Mouse (Mus musculus): Measurements from ENCODE around the gene Tcf20.
A peak's percentile ranks its signal among the peaks of the same experiment; 100 is the strongest.
"Not testable (repeated sequence)": the region's sequence is repeated elsewhere in the genome, so short reads cannot be mapped to it uniquely, and the experiment has no call there.

The Tcf20 gene

DNA sequence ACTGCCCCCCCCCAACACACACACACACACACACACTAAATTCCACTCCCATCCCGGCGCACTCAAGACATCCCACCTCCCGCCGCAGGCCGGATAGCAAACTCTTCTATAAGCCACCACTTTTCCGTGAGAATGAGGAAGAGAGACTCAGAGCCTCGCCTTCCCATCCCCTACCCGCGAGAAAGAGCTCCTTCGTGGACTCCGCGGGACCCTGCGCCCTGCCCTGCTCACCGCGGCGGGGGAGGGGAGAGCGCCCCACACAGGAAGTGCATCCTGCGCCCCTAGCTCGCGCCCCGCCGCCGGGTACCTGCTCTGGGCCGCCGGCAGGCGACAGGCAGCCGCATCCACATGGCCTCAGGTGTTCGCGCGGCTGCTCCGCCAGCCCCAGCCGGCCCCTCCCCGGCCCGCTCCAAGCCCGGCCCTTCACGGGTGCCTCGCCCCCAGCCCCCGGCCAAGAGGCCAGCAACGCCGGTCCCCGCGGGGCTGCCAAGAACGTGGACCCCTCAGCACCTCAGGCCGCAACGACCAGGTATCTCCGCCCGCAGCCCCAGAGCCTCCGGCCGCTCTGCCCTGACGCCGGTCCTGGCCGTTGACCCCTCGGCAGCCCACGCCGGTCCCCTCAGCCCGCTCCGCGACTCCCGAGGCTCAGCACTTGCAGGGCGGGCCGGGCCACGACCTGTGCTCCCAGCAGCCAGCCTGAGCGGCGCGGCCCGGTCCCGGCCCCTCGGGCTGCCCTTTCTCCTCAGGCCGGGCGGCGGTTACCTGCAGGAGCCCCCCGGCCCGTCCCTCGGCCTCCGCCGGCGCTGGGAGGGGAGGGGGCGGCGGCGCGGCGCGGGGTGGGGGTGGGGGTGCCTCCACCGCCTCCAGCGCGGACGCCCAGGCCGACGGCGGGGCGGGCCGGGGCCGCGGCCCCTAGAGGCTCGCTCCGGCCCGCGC is 88.7 kb downstream of the Tcf20 start:
- DNase-seq (ENCODE audit: low spot score), result peak; percentile 41

DNA sequence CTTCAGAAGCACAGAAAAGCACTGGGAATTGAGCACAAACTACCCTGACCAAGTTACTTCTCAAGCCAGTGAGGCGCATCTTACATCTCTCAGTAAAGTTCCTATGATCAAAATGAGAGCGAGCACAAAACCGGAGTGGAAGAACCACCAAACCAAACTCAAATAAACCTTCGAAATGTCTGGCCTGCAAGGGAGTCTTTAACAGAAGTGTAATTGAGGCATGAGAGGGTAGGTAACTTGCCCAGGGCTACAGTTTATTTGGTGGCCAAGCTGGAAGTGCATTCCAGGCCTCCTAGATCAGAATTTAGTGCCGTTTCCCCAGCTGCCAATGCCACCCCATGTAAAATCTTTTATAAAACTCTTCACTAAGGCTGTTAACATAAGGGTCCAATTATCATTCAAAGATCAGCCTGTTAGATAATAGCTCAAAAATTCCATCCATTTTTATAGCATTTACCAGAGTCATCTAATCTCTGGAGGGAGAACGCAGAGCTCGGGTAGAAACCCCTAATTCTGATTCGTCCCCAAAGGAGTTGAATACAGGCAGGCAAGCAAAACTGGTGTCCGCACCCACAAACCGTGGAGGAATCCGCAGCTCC is 89.4 kb downstream of the Tcf20 start:
- DNase-seq (ENCODE audit: low spot score), result no peak

- DNase-seq (ENCODE audit: low spot score), result no peak
These were observed 91.3 kb downstream of the Tcf20 start for GRCm38 (mm10) chr15:82896336-82896735.

DNA sequence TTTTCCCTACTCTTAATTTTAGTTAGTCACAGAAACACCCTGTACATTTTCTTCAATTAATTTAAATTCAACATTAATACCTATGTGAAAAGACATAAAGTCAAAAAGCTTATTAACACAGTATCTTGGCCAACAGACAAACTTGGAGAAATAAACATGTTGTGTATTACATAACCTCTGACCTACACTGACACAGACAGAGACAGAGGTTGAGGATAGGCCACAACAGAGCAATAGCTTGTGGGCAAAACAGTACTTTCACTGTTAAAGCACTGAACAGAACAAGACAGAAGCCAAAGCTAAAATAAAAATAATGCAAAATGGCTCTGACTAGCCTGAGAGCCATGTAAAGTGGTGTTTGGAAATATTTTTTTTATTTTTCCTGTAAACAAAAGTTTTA is 97.2 kb downstream of the Tcf20 start:
- no peak for DNase-seq (ENCODE audit: low spot score)

DNA sequence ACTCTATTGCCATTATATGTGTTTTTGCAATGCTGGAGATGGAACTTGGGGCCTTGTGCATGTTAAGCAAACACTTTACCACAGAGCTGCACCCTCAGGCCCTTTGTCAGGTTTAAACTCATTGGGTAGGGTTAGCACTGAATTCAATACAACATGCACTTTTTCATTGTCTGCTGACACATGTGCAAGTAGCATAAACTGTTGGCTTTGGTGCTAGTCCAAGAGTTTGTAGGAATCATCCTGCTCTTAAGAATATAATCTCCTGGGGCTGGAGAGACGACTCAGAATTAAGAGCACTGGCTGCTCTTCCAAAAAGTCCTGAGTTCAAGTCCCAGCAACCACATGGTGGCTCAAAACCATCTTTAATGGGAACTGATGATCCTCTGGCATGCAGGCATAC is 98.2 kb downstream of the Tcf20 start:
- no peak for DNase-seq (ENCODE audit: low spot score)

- peak; percentile 29 for DNase-seq (ENCODE audit: low spot score)
These were observed 99.2 kb downstream of the Tcf20 start for GRCm38 (mm10) chr15:82888466-82888865.

DNA sequence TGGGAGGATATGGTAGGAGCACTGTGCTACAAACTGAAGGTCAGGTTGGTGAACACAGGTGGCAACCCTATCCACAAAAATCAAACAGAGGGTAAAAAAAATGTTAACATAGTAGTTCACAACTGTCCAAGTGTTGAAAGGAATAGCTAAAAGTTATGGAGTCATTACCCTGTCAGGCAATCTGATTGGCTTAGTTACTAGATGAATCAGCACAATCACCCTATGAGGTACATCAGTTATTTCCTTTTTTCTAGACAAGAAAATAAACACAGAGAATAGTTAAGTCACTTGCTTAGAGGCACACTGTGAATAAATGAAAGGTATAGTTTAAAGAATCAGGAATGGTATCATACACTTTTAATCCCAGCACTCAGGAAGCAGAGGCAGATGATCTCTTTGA is 110.4 kb downstream of the Tcf20 start:
- DNase-seq (ENCODE audit: low spot score), result no peak

DNA sequence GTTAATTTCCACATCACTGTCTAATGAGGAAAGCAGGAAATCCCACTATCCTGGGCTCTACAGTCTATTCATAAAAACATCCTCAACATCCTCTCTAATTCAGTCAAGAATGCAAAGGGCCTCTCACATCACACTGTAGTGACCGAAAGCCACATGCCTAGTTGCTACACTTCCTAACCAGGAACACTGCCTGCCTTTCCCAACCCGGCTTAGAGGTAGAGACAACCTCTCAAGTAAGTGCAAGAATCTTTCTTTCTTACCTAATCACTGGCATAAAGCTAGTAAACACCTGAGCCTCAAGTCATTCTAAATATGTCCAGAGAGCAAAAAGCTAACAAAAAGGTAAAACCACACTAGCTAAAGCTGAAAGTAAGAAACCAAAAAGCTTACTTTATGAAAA is 110.8 kb downstream of the Tcf20 start:
- DNase-seq (ENCODE audit: low spot score), result peak; percentile 46

DNA sequence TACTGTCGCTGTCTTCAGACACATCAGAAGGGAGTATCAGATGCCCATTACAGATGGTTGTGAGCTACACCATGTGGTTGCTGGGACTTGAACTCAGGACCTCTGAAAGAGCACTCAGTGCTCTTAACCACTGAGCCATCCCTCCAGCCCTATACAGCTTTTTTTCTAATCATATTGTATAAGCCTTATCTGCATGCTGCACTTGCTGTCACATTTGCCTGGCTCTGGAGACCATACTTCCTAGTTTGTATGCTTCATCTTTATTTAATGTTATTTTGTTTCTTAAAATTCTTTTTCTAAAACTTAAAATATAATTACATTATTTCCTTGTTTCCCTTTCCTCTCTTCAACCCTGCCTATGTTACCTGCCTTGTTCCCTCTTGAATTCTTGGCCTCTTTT is 115.6 kb downstream of the Tcf20 start:
- no peak for DNase-seq (ENCODE audit: low spot score)

DNA sequence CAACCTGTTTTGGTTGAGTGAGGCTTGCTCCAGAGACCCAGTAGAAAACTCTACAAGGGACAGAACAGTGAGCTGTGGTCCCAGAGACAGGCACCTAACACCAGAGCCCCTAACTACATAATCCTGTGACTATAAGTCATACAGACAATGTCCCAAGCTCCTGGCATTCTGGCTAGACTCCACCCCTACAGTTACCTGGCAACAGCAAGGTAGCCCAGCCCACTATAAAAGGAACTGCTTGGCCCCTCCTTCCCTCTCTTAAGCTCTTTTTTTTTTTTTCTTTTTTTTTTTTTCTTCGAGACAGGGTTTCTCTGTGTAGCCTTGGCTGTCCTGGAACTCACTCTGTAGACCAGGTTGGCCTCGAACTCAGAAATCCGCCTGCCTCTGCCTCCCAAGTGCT is 121.4 kb downstream of the Tcf20 start:
- DNase-seq (ENCODE audit: low spot score), result not testable (repeated sequence)

GRCm38 (mm10) chr15:82863674-82864073 is 124.0 kb downstream of the Tcf20 start:
- DNase-seq (ENCODE audit: low spot score), result no peak

GRCm38 (mm10) chr15:82856652-82857378 is 130.9 kb downstream of the Tcf20 start:
- DNase-seq (ENCODE audit: low spot score), result no peak

GRCm38 (mm10) chr15:82856065-82856464 is 131.6 kb downstream of the Tcf20 start:
- no peak for DNase-seq (ENCODE audit: low spot score)

DNA sequence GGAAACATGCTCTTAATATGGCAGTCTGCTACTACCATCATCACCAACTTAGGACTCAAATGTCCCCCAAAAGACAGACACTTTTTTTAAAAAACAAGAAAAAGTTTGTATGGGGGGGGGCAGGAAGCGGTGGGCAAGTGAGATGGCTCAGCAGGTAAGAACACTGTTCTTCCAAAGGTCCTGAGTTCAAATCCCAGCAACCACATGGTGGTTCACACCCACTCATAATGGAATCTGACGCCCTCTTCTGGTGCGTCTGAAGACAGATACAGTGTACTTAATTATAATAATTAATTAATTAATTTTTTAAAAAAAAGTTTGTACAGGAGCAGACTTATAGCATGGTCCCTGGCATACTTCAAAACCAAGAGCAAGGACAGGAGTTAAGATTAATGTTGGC is 148.5 kb downstream of the Tcf20 start:
- DNase-seq (ENCODE audit: low spot score), result no peak

DNA sequence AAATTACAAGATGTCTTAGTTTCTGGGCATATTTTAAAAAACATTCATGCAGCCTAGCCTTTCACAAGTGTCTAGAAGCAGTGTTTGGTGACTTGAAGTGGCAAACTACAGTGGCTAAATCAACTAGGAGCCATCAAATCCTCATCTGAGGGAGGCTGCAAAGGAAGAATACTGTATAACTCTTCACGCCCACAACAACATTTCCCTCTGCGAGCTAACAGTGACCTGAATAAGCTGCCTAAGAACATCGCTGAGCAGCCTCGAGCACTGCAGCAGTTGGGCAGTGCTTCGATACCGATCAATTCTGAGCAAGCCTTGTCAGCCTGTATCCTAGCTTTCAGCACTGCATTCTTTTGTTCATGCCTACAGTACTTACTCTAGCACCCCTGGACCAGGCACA is 157.8 kb downstream of the Tcf20 start:
- no peak for DNase-seq (ENCODE audit: low spot score)

DNA sequence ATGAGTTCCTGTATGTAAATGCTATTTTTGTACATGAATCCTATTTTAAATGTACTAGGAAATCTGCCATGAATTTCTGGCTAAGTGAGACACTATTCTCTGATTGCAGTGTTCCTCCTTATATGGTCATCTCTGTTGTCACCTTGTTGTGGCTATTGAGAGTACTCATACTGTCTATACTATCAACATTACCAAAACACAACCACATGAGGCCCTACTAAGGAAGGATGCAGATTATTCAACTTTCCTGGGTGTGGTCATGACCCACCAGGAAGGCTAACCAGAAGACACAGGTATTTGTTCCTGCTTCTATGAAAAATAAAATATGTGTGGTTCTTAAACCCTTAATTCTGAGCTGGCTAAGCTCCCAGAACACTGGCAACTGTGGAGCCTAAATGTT is 161.8 kb downstream of the Tcf20 start:
- no peak for DNase-seq (ENCODE audit: low spot score)

DNA sequence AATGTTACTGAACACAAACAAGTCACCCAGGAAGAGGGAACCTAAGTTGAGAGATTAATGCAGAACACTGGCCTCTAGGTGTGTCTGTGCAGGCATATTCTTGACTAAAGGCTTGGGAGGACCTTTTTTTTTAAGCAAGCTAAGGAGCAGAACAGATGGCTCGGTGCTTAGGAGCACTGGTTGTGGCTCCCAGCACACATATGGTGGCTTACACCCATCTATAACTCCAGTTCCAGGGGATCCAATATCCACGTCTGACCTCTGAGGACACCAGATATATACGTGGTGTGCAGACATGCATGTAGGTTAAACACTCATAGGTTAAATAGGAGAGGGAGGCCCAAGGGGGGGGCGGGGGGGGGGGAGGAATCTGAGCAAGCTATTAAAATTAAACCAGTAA is 165.3 kb downstream of the Tcf20 start:
- DNase-seq (ENCODE audit: low spot score), result no peak

- DNase-seq (ENCODE audit: low spot score), result peak; percentile 29
These were observed 166.0 kb downstream of the Tcf20 start for GRCm38 (mm10) chr15:82821657-82822056.

DNA sequence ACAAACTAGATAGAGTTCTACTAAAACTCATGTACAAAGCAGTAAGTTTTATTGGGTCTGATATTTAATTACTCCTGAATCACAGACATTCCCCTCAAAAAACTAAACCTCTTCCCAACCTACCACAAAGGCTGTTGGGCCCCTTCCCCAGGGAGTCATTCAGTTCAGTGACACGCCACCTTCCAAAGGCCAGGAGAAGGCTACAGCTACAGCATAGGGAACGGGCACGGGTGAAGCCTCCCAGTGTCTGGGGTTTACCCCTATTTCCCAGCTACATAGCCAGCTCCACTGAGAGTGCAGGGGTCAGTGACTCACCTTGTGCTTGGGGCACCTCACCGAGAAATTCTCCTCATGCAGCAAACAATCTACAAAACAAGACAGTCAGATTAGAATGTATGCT is 172.4 kb downstream of the Tcf20 start:
- DNase-seq (ENCODE audit: low spot score), result no peak

DNA sequence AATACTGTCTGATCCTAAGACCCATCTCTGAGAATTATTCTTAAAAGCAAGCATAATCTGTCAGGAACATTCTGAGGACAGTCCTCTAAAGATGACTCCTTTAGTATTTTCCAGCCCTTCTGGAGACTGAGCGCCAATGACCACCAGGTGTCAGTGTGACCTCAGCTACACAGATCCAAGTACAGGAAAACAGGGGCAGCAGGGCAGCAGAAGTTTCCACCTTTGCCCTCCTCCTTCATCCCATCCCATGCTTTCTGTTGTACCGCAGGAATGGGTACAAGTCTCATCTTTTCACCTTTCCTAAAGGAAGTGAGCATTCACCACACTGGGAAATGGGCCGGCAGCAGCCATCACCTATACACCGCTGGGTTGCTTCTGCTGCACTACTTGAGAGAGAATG is 172.9 kb downstream of the Tcf20 start:
- peak; percentile 43 for DNase-seq (ENCODE audit: low spot score)

DNA sequence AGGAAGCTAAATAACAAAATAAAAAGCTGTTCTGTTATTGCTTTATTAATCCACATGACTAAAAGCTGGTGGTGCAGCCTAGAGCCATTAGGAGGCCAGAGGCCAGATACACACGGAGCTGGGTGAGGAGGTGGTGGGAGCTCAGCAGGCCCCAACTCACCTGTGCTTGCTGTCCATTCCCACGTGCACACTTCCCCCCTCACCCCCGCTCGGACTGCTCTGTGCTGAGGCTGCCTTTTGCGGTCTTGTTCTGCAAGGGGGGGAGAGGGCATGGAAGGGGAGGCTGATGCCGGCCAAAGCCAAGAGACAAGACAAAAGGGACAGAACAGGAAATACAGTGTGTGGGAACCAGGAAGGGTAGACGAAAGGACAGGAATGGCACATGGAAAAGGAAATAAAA is 173.4 kb downstream of the Tcf20 start:
- no peak for DNase-seq (ENCODE audit: low spot score)

DNA sequence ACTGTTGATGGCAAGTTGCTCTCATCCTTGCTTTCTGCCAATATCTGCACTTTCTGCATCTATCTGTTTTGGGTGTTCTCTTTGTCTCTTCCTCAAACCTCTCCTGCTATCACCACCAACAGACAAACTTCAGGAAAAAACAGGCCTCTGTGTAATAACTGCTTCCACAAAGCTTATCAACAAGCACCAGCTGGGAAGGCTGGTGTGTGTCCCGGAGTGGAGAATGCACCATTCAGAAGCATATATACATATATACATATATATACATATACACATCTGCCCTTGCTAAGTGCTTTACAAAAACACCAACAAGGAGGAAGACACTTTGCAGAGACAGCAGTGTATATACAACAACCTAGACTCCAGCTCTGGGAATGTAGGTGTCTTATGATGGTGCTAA is 177.1 kb downstream of the Tcf20 start:
- DNase-seq (ENCODE audit: low spot score), result no peak

DNA sequence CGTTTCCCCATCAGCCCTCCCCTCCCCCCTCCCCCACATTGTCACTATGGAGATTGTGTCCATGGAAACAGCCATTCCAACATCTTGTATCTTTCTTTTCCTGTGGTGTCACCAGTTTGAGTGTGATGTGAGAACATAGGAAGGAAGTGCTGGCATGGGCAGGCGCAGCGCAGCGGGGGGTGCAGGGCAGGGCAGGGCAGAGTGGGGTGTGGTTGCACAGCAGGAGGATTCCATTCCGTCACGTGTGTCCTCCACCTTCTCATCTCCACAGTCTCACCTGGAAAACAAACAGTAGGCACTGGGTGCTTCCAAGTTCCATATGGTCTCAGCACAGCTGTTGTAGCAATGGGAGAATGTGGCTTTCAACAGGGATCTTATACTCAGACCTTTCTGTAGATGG is 178.2 kb downstream of the Tcf20 start:
- no peak for DNase-seq (ENCODE audit: low spot score)

Data from lung, postnatal 25 days (tissue).